Mouse (Mus musculus) CH12.LX (cell line): ENCODE data around the gene Gm20388. TPM values are rescaled to one million over a fixed set of nuclear protein-coding genes. Genes with fewer than 3 reads are reported as not detected.

Experiments used
- DNase-seq: peaks from one replicate; pipeline ENCODE4 v3.0.0-alpha.2; 2013; ENCODE audit errors: extremely low read depth
- H3K27ac ChIP-seq: 2 replicates; pipeline ENCODE4 v1.5.1; 2012; ENCODE audit warnings: low read depth, mild to moderate bottlenecking, control low read depth, moderate library complexity; ENCODE audit not compliant: insufficient read depth
- H3K27me3 ChIP-seq: replicated peaks from 2 replicates; pipeline ENCODE3; 2012; ENCODE audit warnings: inconsistent platforms
- H3K36me3 ChIP-seq, 2 experiments: replicated peaks in 1 of 2; 2 replicates each; pipeline versions ENCODE3 to v1.6.1; 2012; ENCODE audit warnings: inconsistent platforms in 1 of 2, low read length in 1 of 2, mild to moderate bottlenecking in 1 of 2, mixed read lengths in 1 of 2, moderate library complexity in 1 of 2; ENCODE audit not compliant: control insufficient read depth in 1 of 2, insufficient read depth in 1 of 2
- H3K4me1 ChIP-seq, 2 experiments: 2 replicates each; pipeline ENCODE4 v1.6.1; 2012; ENCODE audit warnings: inconsistent platforms in 1 of 2, moderate library complexity in 1 of 2; ENCODE audit not compliant: insufficient read depth in 2 of 2, control insufficient read depth in 1 of 2
- H3K4me2 ChIP-seq: 2 replicates; pipeline ENCODE4 v1.6.1; 2012; ENCODE audit warnings: low read depth, mild to moderate bottlenecking, control low read depth; ENCODE audit not compliant: poor library complexity, insufficient read depth, severe bottlenecking
- H3K4me3 ChIP-seq, 3 experiments: fragments of 150-350 bp in 1 of 3; sonication (generic) in 1 of 3; replicated peaks in 1 of 3; 2 replicates each; pipeline versions ENCODE3 to v1.5.1; 2011 to 2012; ENCODE audit warnings: low read depth in 2 of 3, low read length in 2 of 3, mild to moderate bottlenecking in 2 of 3, moderate library complexity in 2 of 3, control low read depth in 1 of 3, improper control_type of control experiment in 1 of 3, inconsistent platforms in 1 of 3, mixed read lengths in 1 of 3; ENCODE audit not compliant: poor library complexity in 1 of 3
- H3K79me2 ChIP-seq: replicated peaks from 2 replicates; pipeline ENCODE4 v1.6.1; 2012; ENCODE audit warnings: mild to moderate bottlenecking, moderate library complexity; ENCODE audit not compliant: control insufficient read depth, poor library complexity, insufficient read depth, severe bottlenecking; ENCODE audit errors: extremely low read depth
- H3K9ac ChIP-seq: 2 replicates; pipeline ENCODE4 v1.6.1; 2012; ENCODE audit warnings: low read depth, mild to moderate bottlenecking, control low read depth, moderate library complexity; ENCODE audit not compliant: insufficient read depth
- H3K9me3 ChIP-seq: replicated peaks from 2 replicates; pipeline ENCODE3; 2012; ENCODE audit warnings: low read length, inconsistent platforms, mixed read lengths
- CHD2 ChIP-seq: IDR thresholded peaks from 2 replicates; pipeline ENCODE4 v1.6.1; 2011; ENCODE audit warnings: low read length, improper control_type of control experiment
- E2F4 ChIP-seq: IDR thresholded peaks from 2 replicates; pipeline ENCODE4 v1.6.1; 2011; ENCODE audit warnings: low read depth, low read length, improper control_type of control experiment; ENCODE audit not compliant: insufficient replicate concordance
- ELF1 ChIP-seq: IDR thresholded peaks from 2 replicates; pipeline ENCODE4 v1.6.1; 2014; ENCODE audit warnings: low read depth, mild to moderate bottlenecking, inconsistent platforms, low read length, improper control_type of control experiment
- EP300 ChIP-seq: IDR thresholded peaks from 2 replicates; pipeline ENCODE4 v1.6.1; 2011; ENCODE audit warnings: low read length, improper control_type of control experiment
- ETS1 ChIP-seq: conservative IDR thresholded peaks from 2 replicates; pipeline ENCODE4 v1.6.1; 2012; ENCODE audit warnings: low read depth, mild to moderate bottlenecking, inconsistent platforms, low read length, improper control_type of control experiment, moderate library complexity
- HCFC1 ChIP-seq: IDR thresholded peaks from 2 replicates; pipeline ENCODE4 v1.6.1; 2012; ENCODE audit warnings: low read depth, mild to moderate bottlenecking, inconsistent platforms, low read length, improper control_type of control experiment
- JUN ChIP-seq: IDR thresholded peaks from 2 replicates; pipeline ENCODE4 v1.6.1; 2011; ENCODE audit warnings: low read depth, mild to moderate bottlenecking, low read length, improper control_type of control experiment, moderate library complexity; ENCODE audit not compliant: insufficient read depth
- JUND ChIP-seq: conservative IDR thresholded peaks from 2 replicates; pipeline ENCODE4 v1.6.1; 2011; ENCODE audit warnings: low read depth, low read length, improper control_type of control experiment
- KAT2A ChIP-seq: IDR thresholded peaks from 2 replicates; pipeline ENCODE4 v1.6.1; 2012; ENCODE audit warnings: low read length, improper control_type of control experiment, inconsistent platforms; ENCODE audit not compliant: insufficient replicate concordance
- MAFK ChIP-seq: IDR thresholded peaks from 2 replicates; pipeline ENCODE4 v1.6.1; 2011; ENCODE audit warnings: low read length, improper control_type of control experiment; ENCODE audit not compliant: insufficient replicate concordance
- MAX ChIP-seq: IDR thresholded peaks from 2 replicates; pipeline ENCODE4 v1.6.1; 2011; ENCODE audit warnings: low read length, improper control_type of control experiment
- MEF2A ChIP-seq: IDR thresholded peaks from 2 replicates; pipeline ENCODE4 v1.6.1; 2014; ENCODE audit warnings: low read depth, mild to moderate bottlenecking, inconsistent platforms, low read length, improper control_type of control experiment, borderline replicate concordance
- MXI1 ChIP-seq: IDR thresholded peaks from 2 replicates; pipeline ENCODE4 v1.6.1; 2011; ENCODE audit warnings: mild to moderate bottlenecking, low read depth, low read length, improper control_type of control experiment
- NELFE ChIP-seq: IDR thresholded peaks from 2 replicates; pipeline ENCODE4 v1.6.1; 2011; ENCODE audit warnings: low read depth, low read length, improper control_type of control experiment
- PAX5 ChIP-seq: IDR thresholded peaks from 2 replicates; pipeline ENCODE4 v1.6.1; 2012; ENCODE audit warnings: low read length, inconsistent platforms, mixed read lengths
- RAD21 ChIP-seq: IDR thresholded peaks from 2 replicates; pipeline ENCODE4 v1.6.1; 2011; ENCODE audit warnings: low read depth, mild to moderate bottlenecking, low read length, improper control_type of control experiment, moderate library complexity
- RCOR1 ChIP-seq: conservative IDR thresholded peaks from 2 replicates; pipeline ENCODE4 v1.6.1; 2012; ENCODE audit warnings: low read depth, mild to moderate bottlenecking, inconsistent platforms, low read length, improper control_type of control experiment
- SIN3A ChIP-seq: IDR thresholded peaks from 2 replicates; pipeline ENCODE4 v1.6.1; 2012; ENCODE audit warnings: low read length, improper control_type of control experiment, inconsistent platforms
- SMC3 ChIP-seq: IDR thresholded peaks from 2 replicates; pipeline ENCODE4 v1.6.1; 2011; ENCODE audit warnings: low read depth, low read length, improper control_type of control experiment
- TBP ChIP-seq: conservative IDR thresholded peaks from 2 replicates; pipeline ENCODE4 v1.6.1; 2011; ENCODE audit warnings: low read depth, low read length, improper control_type of control experiment
- USF1 ChIP-seq: IDR thresholded peaks from 2 replicates; pipeline ENCODE4 v1.6.1; 2014; ENCODE audit warnings: low read depth, mild to moderate bottlenecking, inconsistent platforms, low read length, improper control_type of control experiment
- USF2 ChIP-seq: conservative IDR thresholded peaks from 2 replicates; pipeline ENCODE4 v1.6.1; 2011; ENCODE audit warnings: low read depth, low read length, improper control_type of control experiment
- ZMIZ1 ChIP-seq: IDR thresholded peaks from 2 replicates; pipeline ENCODE4 v1.6.1; 2012; ENCODE audit warnings: low read depth, mild to moderate bottlenecking, inconsistent platforms, low read length, improper control_type of control experiment
- ZNF384 ChIP-seq: IDR thresholded peaks from 2 replicates; pipeline ENCODE4 v1.6.1; 2012; ENCODE audit warnings: low read depth, low read length, improper control_type of control experiment, inconsistent platforms
- dilution Hi-C: fragments of 300-500 bp; cut with MboI; formaldehyde crosslinking; loops from 2 replicates; pipeline ENCODE4 v1.14.3; 2020; ENCODE audit warnings: low sequenced_read_pairs; ENCODE audit not compliant: extremely low pct_unique_long_range_greater_than_20kb, extremely low pct_ligation_motif_present
- in situ Hi-C: fragments of 300-500 bp; cut with MboI; formaldehyde crosslinking; loops from 3 replicates; pipeline ENCODE4 v1.14.3; 2019; ENCODE audit warnings: low sequenced_read_pairs, low pct_ligation_motif_present, low pct_unique_long_range_greater_than_20kb, mixed read lengths
- polyA plus RNA-seq: library from polyadenylated mRNA; unstranded; fragments of >175 nt; gene quantifications from 2 replicates; pipeline ENCODE4 v1.2.1, GENCODE M21; 2012; ENCODE audit warnings: low read depth; ENCODE audit not compliant: insufficient read length
- total RNA-seq, 2 experiments: library from RNA; depleted of rRNA; stranded (reverse); fragments of 300-350 nt in 1 of 2; fragments of >200 nt in 1 of 2; gene quantifications; 2 replicates each; pipeline ENCODE4 v1.2.3; 2012 to 2014

The Gm20388 gene
- total and polyA plus RNA-seq, 3 experiments = 14.8 to 26.3 (median 22.2) TPM

DNA sequence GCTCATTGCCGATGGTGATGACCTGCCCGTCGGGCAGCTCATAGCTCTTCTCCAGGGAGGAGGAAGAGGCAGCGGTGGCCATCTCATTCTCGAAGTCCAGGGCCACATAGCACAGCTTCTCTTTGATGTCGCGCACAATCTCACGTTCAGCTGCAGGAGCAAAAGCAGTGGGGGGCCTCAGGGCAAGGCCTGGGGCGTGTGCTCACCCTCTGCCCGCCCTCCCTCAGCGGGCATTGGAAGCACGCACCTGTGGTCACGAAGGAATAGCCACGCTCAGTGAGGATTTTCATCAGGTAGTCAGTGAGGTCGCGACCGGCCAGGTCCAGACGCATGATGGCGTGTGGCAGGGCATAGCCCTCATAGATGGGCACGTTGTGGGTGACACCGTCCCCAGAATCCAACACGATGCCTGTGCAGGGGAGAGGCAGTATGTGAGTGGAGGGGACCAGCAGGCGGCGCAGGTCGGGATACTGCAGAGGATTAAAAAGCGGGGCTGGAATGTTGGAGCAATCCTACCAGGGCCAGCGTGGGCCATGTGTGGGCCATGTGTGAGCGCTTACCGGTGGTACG is 3982.0 kb downstream of the Gm20388 start:
- Histone ChIP-seq H3K79me2 (no peaks in the 10 kb centered on the region), H3K9ac (no peak overlapping the region), H3K4me1 (no peaks in the 10 kb centered on the region), H3K27ac (no peak overlapping the region), H3K36me3 (peaks cover 0 to 8% of the 10 kb centered on the region in 2 experiments), H3K4me2 (no peak overlapping the region), H3K9me3 (no peaks in the 10 kb centered on the region), H3K27me3 (peaks cover 29% of the 10 kb centered on the region), H3K4me3 (no peak overlapping the region)
- dilution Hi-C loops (no loop called here), in situ Hi-C loops (no loop called here)
- no peak for TF ChIP-seq MEF2A
- no peak for TF ChIP-seq MXI1
- TF ChIP-seq MAX = no peak
- no peak for TF ChIP-seq ZMIZ1
- no peak for TF ChIP-seq SIN3A
- TF ChIP-seq HCFC1 = no peak
- no peak for TF ChIP-seq E2F4
- no peak for TF ChIP-seq SMC3
- TF ChIP-seq CHD2 = no peak
- TF ChIP-seq JUND = no peak
- no peak for DNase-seq

- Histone ChIP-seq H3K36me3 (peaks cover 0 to 11% of the 10 kb centered on the region in 2 experiments), H3K4me1 (no peaks in the 10 kb centered on the region), H3K9ac (no peak overlapping the region), H3K27me3 (peaks cover 26% of the 10 kb centered on the region), H3K9me3 (no peaks in the 10 kb centered on the region), H3K79me2 (no peaks in the 10 kb centered on the region), H3K4me2 (no peak overlapping the region), H3K4me3 (no peak overlapping the region), H3K27ac (no peak overlapping the region)
- in situ Hi-C loops = no loop called here
- DNase-seq = no peak
- no peak for TF ChIP-seq ETS1
- no peak for TF ChIP-seq ZNF384
- TF ChIP-seq USF2 = no peak
- no peak for TF ChIP-seq RAD21
- TF ChIP-seq SMC3 = no peak
- no peak for TF ChIP-seq USF1
- no peak for TF ChIP-seq ELF1
- no peak for TF ChIP-seq JUN
- TF ChIP-seq MAFK = no peak
- no peak for TF ChIP-seq EP300
- no peak for TF ChIP-seq NELFE
- no peak for TF ChIP-seq KAT2A
- no peak for TF ChIP-seq MAX
- TF ChIP-seq TBP = no peak
- TF ChIP-seq PAX5 = no peak
- no peak for TF ChIP-seq RCOR1
- dilution Hi-C loops = no loop called here
Measured at GRCm38 (mm10) chr8:123893413-123893812, 3982.8 kb downstream of the Gm20388 start.
